ENCODE assay signal across 15 mouse cellular contexts in genomic region chr9:118976561-118976960, GRCm38 (mm10). TPM values are rescaled to one million over a fixed set of nuclear protein-coding genes. Genes with fewer than 3 reads are reported as not detected.
DNase-seq lines count a peak whose midpoint lies in the region; ATAC-seq and TF ChIP-seq lines count a peak whose summit lies in the region.
"Had no signal": no experiment of that assay in that cellular context is flagged by ENCODE, and none has a peak within 500 bp of the region (broad histone marks: within the 10 kb centered on the region; RNA-seq: fewer than 3 reads in every experiment).

No protein-coding gene starts in this region.

- peaks cover 3% of the 10 kb centered on the region; the same call in 1 of the 2 replicates for H3K36me3 ChIP-seq in heart, embryonic 12.5 days
- 0 out of 2 replicates have a peak, but pooled peaks cover 2% of the 10 kb centered on the region for H3K36me3 ChIP-seq in lung, embryonic 14.5 days (ENCODE audit: insufficient read depth)
- H3K36me3 ChIP-seq in embryonic facial prominence, embryonic 15.5 days: no peaks in the 10 kb centered on the region
- H3K36me3 ChIP-seq: forebrain, embryonic 15.5 days; hindbrain, embryonic 15.5 days; neural tube, embryonic 13.5 days had no signal

- intact Hi-C loops in heart, postnatal 10 days (cut with DNase I): no loop called here

- H3K9ac ChIP-seq in heart, embryonic 12.5 days: no peak overlapping the region
- no peak overlapping the region for H3K9ac ChIP-seq in lung, embryonic 14.5 days
- no peak overlapping the region for H3K9ac ChIP-seq in embryonic facial prominence, embryonic 15.5 days
- H3K9ac ChIP-seq: forebrain, embryonic 15.5 days; hindbrain, embryonic 15.5 days; liver, embryonic 15.5 days; neural tube, embryonic 13.5 days had no signal

- peaks cover 76% of the 10 kb centered on the region for H3K4me1 ChIP-seq in heart, embryonic 12.5 days (replicated peaks)
- peaks cover 31% of the 10 kb centered on the region for H3K4me1 ChIP-seq in lung, embryonic 14.5 days (ENCODE audit: insufficient read depth)
- H3K4me1 ChIP-seq in lung, adult 2 months (ENCODE audit: control insufficient read depth, insufficient read depth, low read length): peaks cover 42% of the 10 kb centered on the region
- H3K4me1 ChIP-seq in embryonic facial prominence, embryonic 15.5 days: peaks cover 65% of the 10 kb centered on the region

- TF ChIP-seq CTCF in lung, embryonic 14.5 days (IDR thresholded peaks at IDR 0.05; ENCODE audit: low read depth): no peak
- no peak for TF ChIP-seq CTCF in lung, adult 2 months (IDR thresholded peaks at IDR 0.05; ENCODE audit: insufficient read depth, low read length)

- no peaks in the 10 kb centered on the region for H3K27me3 ChIP-seq in heart, embryonic 12.5 days (replicated peaks)
- no peaks in the 10 kb centered on the region for H3K27me3 ChIP-seq in lung, embryonic 14.5 days (ENCODE audit: insufficient read depth, low read length)
- H3K27me3 ChIP-seq in embryonic facial prominence, embryonic 15.5 days: no peaks in the 10 kb centered on the region
- H3K27me3 ChIP-seq: forebrain, embryonic 15.5 days; hindbrain, embryonic 15.5 days; liver, embryonic 15.5 days; neural tube, embryonic 13.5 days had no signal

- H3K27ac ChIP-seq in heart, embryonic 12.5 days (ENCODE audit: poor library complexity, severe bottlenecking): peak overlapping the region; percentile 78; the same call in 1 of the 2 replicates
- 0 out of 2 replicates have a peak overlapping the region, but pooled peaks have one; percentile 16 for H3K27ac ChIP-seq in lung, embryonic 14.5 days (ENCODE audit: low read depth)
- peak overlapping the region; percentile 86; the same call in 1 of the 2 replicates for H3K27ac ChIP-seq in embryonic facial prominence, embryonic 15.5 days (replicated peaks)
- H3K27ac ChIP-seq: forebrain, embryonic 15.5 days; hindbrain, embryonic 15.5 days; liver, embryonic 15.5 days; neural tube, embryonic 13.5 days had no signal

- WGBS in heart, embryonic 12.5 days: 73% methylated on average over 7 of the region's 7 CpGs
- 79% methylated on average over 7 of the region's 7 CpGs for WGBS in lung, embryonic 14.5 days
- 53% methylated on average over 7 of the region's 7 CpGs for WGBS in lung, adult 2 months
- WGBS in embryonic facial prominence, embryonic 15.5 days: 83% methylated on average over 7 of the region's 7 CpGs

- no peak for ATAC-seq in heart, embryonic 12.5 days (ENCODE audit: insufficient number of reproducible peaks, low FRiP score)
- no peak for ATAC-seq in lung, embryonic 14.5 days (ENCODE audit: insufficient read depth)
- no peak for ATAC-seq in embryonic facial prominence, embryonic 15.5 days (ENCODE audit: insufficient number of reproducible peaks, low FRiP score, low TSS enrichment, low read depth)
- ATAC-seq: forebrain, embryonic 15.5 days had no signal

- H3K9me3 ChIP-seq in heart, embryonic 12.5 days (replicated peaks): 0 out of 2 replicates have a peak, but pooled peaks cover 2% of the 10 kb centered on the region
- no peaks in the 10 kb centered on the region for H3K9me3 ChIP-seq in lung, embryonic 14.5 days (ENCODE audit: low read depth, low read length)
- no peaks in the 10 kb centered on the region for H3K9me3 ChIP-seq in embryonic facial prominence, embryonic 15.5 days (replicated peaks)
- H3K9me3 ChIP-seq: forebrain, embryonic 15.5 days; hindbrain, embryonic 15.5 days; liver, embryonic 15.5 days; neural tube, embryonic 13.5 days had no signal

- H3K4me3 ChIP-seq in heart, embryonic 12.5 days: no peak overlapping the region
- no peak overlapping the region for H3K4me3 ChIP-seq in lung, embryonic 14.5 days (ENCODE audit: low read depth, low read length)
- H3K4me3 ChIP-seq in lung, adult 2 months (replicated peaks; ENCODE audit: extremely low read depth, low read depth, low read length): no peak overlapping the region
- H3K4me3 ChIP-seq in embryonic facial prominence, embryonic 15.5 days (replicated peaks): no peak overlapping the region
- H3K4me3 ChIP-seq: forebrain, embryonic 15.5 days; hindbrain, embryonic 15.5 days; liver, embryonic 15.5 days; neural tube, embryonic 13.5 days had no signal

- DNase-seq in adrenal gland, postnatal 10 days: peak; percentile 65
- no peak for DNase-seq in adrenal gland, postnatal 4 days (ENCODE audit: low spot score in 2 of 2)
- DNase-seq in heart, postnatal 10 days: no peak
- DNase-seq in lung, embryonic 14.5 days: no peak
- DNase-seq in lung, adult 2 months: no peak
- no peak for DNase-seq in spleen, postnatal 10 days (ENCODE audit: low spot score in 2 of 2)
- DNase-seq: midbrain, embryonic 14.5 days; right cerebral cortex, adult 18-20 months; thymus, adult 18-20 months had no signal

- no peak overlapping the region for H3K4me2 ChIP-seq in heart, embryonic 12.5 days
- H3K4me2 ChIP-seq in lung, embryonic 14.5 days: no peak overlapping the region
- no peak overlapping the region for H3K4me2 ChIP-seq in embryonic facial prominence, embryonic 15.5 days (replicated peaks)
- H3K4me2 ChIP-seq: forebrain, embryonic 15.5 days; hindbrain, embryonic 15.5 days; liver, embryonic 15.5 days; neural tube, embryonic 13.5 days had no signal

- no peak for TF ChIP-seq POLR2A in lung, adult 2 months (IDR thresholded peaks at IDR 0.05; ENCODE audit: borderline replicate concordance, extremely low read depth, low read depth, low read length)

RNA-seq across cellular contexts. Expression of gene Ctdspl, which starts 50.3 kb away (rescaled TPM):
- total RNA-seq in adrenal gland, postnatal 10 days (2021): 10 to 100 TPM; 28.8 to 30.7 TPM
- 10 to 100 TPM; 32.5 to 37.4 TPM for total RNA-seq in adrenal gland, postnatal 4 days (2021)
- 7.8 and 9.7 TPM in 2 replicates for polyA plus RNA-seq in heart, embryonic 12.5 days (2016; fragmentation: Nextera tagmentation; extraction: Ambion mirVana)
- 10 to 100 TPM; 16.0 to 17.5 TPM for total RNA-seq in heart, postnatal 10 days (2021)
- 20.1 and 22.9 TPM in 2 replicates for polyA plus RNA-seq in lung, embryonic 14.5 days (2014; fragmentation: Nextera tagmentation; extraction: Ambion mirVana)
- polyA plus RNA-seq in lung, adult 2 months (2012; rRNA removed): 70.4 and 83.4 TPM in 2 replicates
- polyA plus RNA-seq in embryonic facial prominence, embryonic 15.5 days (2015; fragmentation: Nextera tagmentation; extraction: Ambion mirVana): 18.5 and 19.2 TPM in 2 replicates

Comparison
In these comparisons a context has a peak if more than half of its experiments do, and no peak if none do; other contexts are left out.
1. H3K27ac ChIP-seq: peak in every context shown above with its lines; median percentile 86 in embryonic facial prominence, embryonic 15.5 days; 78 in heart, embryonic 12.5 days; 16 in lung, embryonic 14.5 days.